In genomic region chr1:184170926-184171325, GRCm38 (mm10) we compare ENCODE assay signal across 17 mouse cellular contexts.
DNase-seq lines count a peak whose midpoint lies in the region; ATAC-seq and TF ChIP-seq lines count a peak whose summit lies in the region.
"Had no signal": no experiment of that assay in that cellular context is flagged by ENCODE, and none has a peak within 500 bp of the region (broad histone marks: within the 10 kb centered on the region; RNA-seq: fewer than 3 reads in every experiment).

No protein-coding gene starts in this region.

- H3K4me2 ChIP-seq in heart, embryonic 14.5 days (ENCODE audit: low read length): peak overlapping the region; percentile 56
- no peak overlapping the region for H3K4me2 ChIP-seq in intestine, postnatal 0 days (replicated peaks; ENCODE audit: low read depth)
- no peak overlapping the region for H3K4me2 ChIP-seq in forebrain, embryonic 13.5 days
- H3K4me2 ChIP-seq: embryonic facial prominence, embryonic 15.5 days; limb, embryonic 12.5 days; midbrain, embryonic 15.5 days had no signal

- no peak overlapping the region for H3K4me3 ChIP-seq in heart, embryonic 14.5 days (ENCODE audit: control insufficient read depth in 1 of 2, insufficient read depth in 1 of 2, low read depth in 1 of 2, low read length in 2 of 2)
- no peak overlapping the region for H3K4me3 ChIP-seq in intestine, postnatal 0 days (ENCODE audit: low read depth, low read length)
- H3K4me3 ChIP-seq in forebrain, embryonic 13.5 days: no peak overlapping the region
- H3K4me3 ChIP-seq: embryonic facial prominence, embryonic 15.5 days; limb, embryonic 12.5 days; midbrain, embryonic 15.5 days had no signal

- 35% methylated on average over 3 of the region's 3 CpGs for WGBS in heart, embryonic 14.5 days
- WGBS in intestine, postnatal 0 days: 79% methylated on average over 3 of the region's 3 CpGs
- WGBS in forebrain, embryonic 13.5 days: 83% methylated on average over 3 of the region's 3 CpGs

- no peaks in the 10 kb centered on the region for H3K27me3 ChIP-seq in heart, embryonic 14.5 days (ENCODE audit: control insufficient read depth, insufficient read depth, low read length)
- no peaks in the 10 kb centered on the region for H3K27me3 ChIP-seq in intestine, postnatal 0 days (replicated peaks; ENCODE audit: control insufficient read depth, insufficient read depth, low read length)
- H3K27me3 ChIP-seq in forebrain, embryonic 13.5 days: no peaks in the 10 kb centered on the region
- H3K27me3 ChIP-seq: embryonic facial prominence, embryonic 15.5 days; midbrain, embryonic 15.5 days had no signal

- no peak for TF ChIP-seq CTCF in intestine, postnatal 0 days (IDR thresholded peaks at IDR 0.05; ENCODE audit: low read depth)

- H3K36me3 ChIP-seq in heart, embryonic 14.5 days (ENCODE audit: control insufficient read depth, insufficient read depth, low read length): no peaks in the 10 kb centered on the region
- no peaks in the 10 kb centered on the region for H3K36me3 ChIP-seq in intestine, postnatal 0 days (ENCODE audit: control insufficient read depth, insufficient read depth)
- no peaks in the 10 kb centered on the region for H3K36me3 ChIP-seq in forebrain, embryonic 13.5 days (ENCODE audit: poor library complexity, severe bottlenecking)
- H3K36me3 ChIP-seq: embryonic facial prominence, embryonic 15.5 days; limb, embryonic 12.5 days; midbrain, embryonic 15.5 days had no signal

- H3K9ac ChIP-seq in heart, embryonic 14.5 days (ENCODE audit: low read length): peak overlapping the region; percentile 58
- no peak overlapping the region for H3K9ac ChIP-seq in intestine, postnatal 0 days (ENCODE audit: low read depth, low read length)
- H3K9ac ChIP-seq in forebrain, embryonic 13.5 days: no peak overlapping the region
- H3K9ac ChIP-seq: embryonic facial prominence, embryonic 15.5 days; limb, embryonic 12.5 days; midbrain, embryonic 15.5 days had no signal

- peak; percentile 41 to 64 for DNase-seq in adrenal gland, adult (ENCODE audit: inconsistent age in 2 of 2, low spot score in 1 of 2)
- DNase-seq in adrenal gland, adult 8-10 months: no peak
- DNase-seq in ovary, postnatal 36 days (ENCODE audit: low spot score): peak; percentile 14
- no peak for DNase-seq in ovary, postnatal 10 days (ENCODE audit: low spot score)
- DNase-seq in skeletal muscle tissue, adult 2 months (ENCODE audit: low read depth, low spot score): peak; percentile 88
- DNase-seq: cerebellum, adult 11 months; lung, postnatal 36 days; right cerebral cortex, postnatal 4 days; thymus, adult 18-20 months had no signal

- H3K9me3 ChIP-seq in heart, embryonic 14.5 days (ENCODE audit: control insufficient read depth, low read length): no peaks in the 10 kb centered on the region
- no peaks in the 10 kb centered on the region for H3K9me3 ChIP-seq in intestine, postnatal 0 days (ENCODE audit: control insufficient read depth)
- no peaks in the 10 kb centered on the region for H3K9me3 ChIP-seq in forebrain, embryonic 13.5 days (replicated peaks)
- H3K9me3 ChIP-seq: embryonic facial prominence, embryonic 15.5 days; limb, embryonic 12.5 days; midbrain, embryonic 15.5 days had no signal

- H3K27ac ChIP-seq in heart, embryonic 14.5 days (replicated peaks in 1 of 2; ENCODE audit: control insufficient read depth in 1 of 2, insufficient read depth in 1 of 2, low read depth in 2 of 2, low read length in 2 of 2): peak overlapping the region; percentile 89 to 94
- H3K27ac ChIP-seq in intestine, postnatal 0 days (ENCODE audit: low read depth, low read length): no peak overlapping the region
- H3K27ac ChIP-seq in forebrain, embryonic 13.5 days: no peak overlapping the region
- H3K27ac ChIP-seq: embryonic facial prominence, embryonic 15.5 days; limb, embryonic 12.5 days; midbrain, embryonic 15.5 days had no signal

- H3K4me1 ChIP-seq in heart, embryonic 14.5 days (ENCODE audit: control insufficient read depth in 2 of 2, insufficient read depth in 2 of 2, low read length in 2 of 2): peaks cover 17 to 46% of the 10 kb centered on the region in 2 experiments
- no peaks in the 10 kb centered on the region for H3K4me1 ChIP-seq in intestine, postnatal 0 days (replicated peaks; ENCODE audit: control insufficient read depth, insufficient read depth, low read length)
- no peaks in the 10 kb centered on the region for H3K4me1 ChIP-seq in forebrain, embryonic 13.5 days
- H3K4me1 ChIP-seq: embryonic facial prominence, embryonic 15.5 days; limb, embryonic 12.5 days; midbrain, embryonic 15.5 days had no signal

- peak; percentile 91 for ATAC-seq in heart, embryonic 14.5 days (ENCODE audit: insufficient number of reproducible peaks, insufficient read depth, low FRiP score, low read depth)
- ATAC-seq in intestine, postnatal 0 days: no peak
- no peak for ATAC-seq in forebrain, embryonic 13.5 days
- ATAC-seq: activated CD4-positive, CD25-positive, alpha-beta regulatory T cell, adult 4 months; forebrain, embryonic 14.5 days; midbrain, embryonic 15.5 days had no signal

Comparison
In these comparisons a context has a peak if more than half of its experiments do, and no peak if none do; other contexts are left out.
1. DNase-seq: peak in adrenal gland, adult (2 of 2), ovary, postnatal 36 days (single experiment) and skeletal muscle tissue, adult 2 months (single experiment); none in adrenal gland, adult 8-10 months (single experiment) and ovary, postnatal 10 days (single experiment).
2. H3K27ac ChIP-seq: peak in heart, embryonic 14.5 days (2 of 2); none in intestine, postnatal 0 days (single experiment) and forebrain, embryonic 13.5 days (single experiment).